Mouse (Mus musculus) kidney, postnatal 0 days (tissue): ENCODE data around the gene Arntl. TPM values are rescaled to one million over a fixed set of nuclear protein-coding genes. Genes with fewer than 3 reads are reported as not detected.

Source experiments
- ATAC-seq: fragments of 200-750 bp; cut with Nextera tagmentation; replicated peaks from 2 replicates; pipeline ENCODE4 v1.8.0; 2017; ENCODE audit warnings: low read depth, moderate number of reproducible peaks, moderate TSS enrichment, moderate library complexity; ENCODE audit not compliant: low FRiP score
- DNase-seq: peaks from one replicate; pipeline ENCODE4 v3.0.0-alpha.2; 2016; ENCODE audit warnings: low spot score
- H3K27ac ChIP-seq: fragments of 300-500 bp; sonication (generic); 2 replicates; pipeline ENCODE4 v1.5.1; 2014; ENCODE audit warnings: mild to moderate bottlenecking
- H3K27me3 ChIP-seq: fragments of 300-500 bp; sonication (generic); 2 replicates; pipeline ENCODE4 v1.6.1; 2014; ENCODE audit warnings: low read length, mixed read lengths; ENCODE audit not compliant: insufficient read depth
- H3K36me3 ChIP-seq: fragments of 300-500 bp; sonication (generic); 2 replicates; pipeline ENCODE4 v1.6.1; 2014; ENCODE audit warnings: low read length, mixed read lengths; ENCODE audit not compliant: insufficient read depth
- H3K4me1 ChIP-seq: fragments of 300-500 bp; sonication (generic); replicated peaks from 2 replicates; pipeline ENCODE4 v1.6.1; 2014; ENCODE audit warnings: antibody characterized with exemption, low read length, mixed read lengths; ENCODE audit not compliant: insufficient read depth
- H3K4me2 ChIP-seq: fragments of 300-500 bp; sonication (generic); 2 replicates; pipeline ENCODE4 v1.6.1; 2014; ENCODE audit warnings: mild to moderate bottlenecking, low read length, moderate library complexity, mixed read lengths
- H3K4me3 ChIP-seq: fragments of 300-500 bp; sonication (generic); replicated peaks from 2 replicates; pipeline ENCODE4 v1.5.1; 2014; ENCODE audit warnings: low read depth, low read length
- H3K9ac ChIP-seq: fragments of 300-500 bp; sonication (generic); 2 replicates; pipeline ENCODE4 v1.6.1; 2014; ENCODE audit warnings: low read depth, low read length
- H3K9me3 ChIP-seq: fragments of 300-500 bp; sonication (generic); replicated peaks from 2 replicates; pipeline ENCODE4 v1.6.1; 2016; ENCODE audit warnings: low read length, inconsistent platforms, mixed read lengths
- CTCF ChIP-seq: IDR thresholded peaks from 2 replicates; pipeline ENCODE4 v1.5.1; 2016; ENCODE audit warnings: antibody characterized with exemption, low read depth, mild to moderate bottlenecking, moderate library complexity
- WGBS: fragments of 180-500 bp; shearing (Covaris S2); extraction: QIAGEN DNeasy Blood & Tissue Kit; methylation state at CpG from one replicate; pipeline ENCODE4 v1.1.7; 2014; 5-methylcytosine and 5-hydroxymethylcytosine counted together
- polyA plus RNA-seq: library from polyadenylated mRNA; unstranded; fragments of >200 nt; fragmentation: Nextera tagmentation; extraction: Ambion mirVana; gene quantifications from 2 replicates; pipeline ENCODE4 v1.2.1, GENCODE M21; 2015

Arntl gene
- 12.6 and 13.2 TPM in 2 replicates for polyA plus RNA-seq

DNA sequence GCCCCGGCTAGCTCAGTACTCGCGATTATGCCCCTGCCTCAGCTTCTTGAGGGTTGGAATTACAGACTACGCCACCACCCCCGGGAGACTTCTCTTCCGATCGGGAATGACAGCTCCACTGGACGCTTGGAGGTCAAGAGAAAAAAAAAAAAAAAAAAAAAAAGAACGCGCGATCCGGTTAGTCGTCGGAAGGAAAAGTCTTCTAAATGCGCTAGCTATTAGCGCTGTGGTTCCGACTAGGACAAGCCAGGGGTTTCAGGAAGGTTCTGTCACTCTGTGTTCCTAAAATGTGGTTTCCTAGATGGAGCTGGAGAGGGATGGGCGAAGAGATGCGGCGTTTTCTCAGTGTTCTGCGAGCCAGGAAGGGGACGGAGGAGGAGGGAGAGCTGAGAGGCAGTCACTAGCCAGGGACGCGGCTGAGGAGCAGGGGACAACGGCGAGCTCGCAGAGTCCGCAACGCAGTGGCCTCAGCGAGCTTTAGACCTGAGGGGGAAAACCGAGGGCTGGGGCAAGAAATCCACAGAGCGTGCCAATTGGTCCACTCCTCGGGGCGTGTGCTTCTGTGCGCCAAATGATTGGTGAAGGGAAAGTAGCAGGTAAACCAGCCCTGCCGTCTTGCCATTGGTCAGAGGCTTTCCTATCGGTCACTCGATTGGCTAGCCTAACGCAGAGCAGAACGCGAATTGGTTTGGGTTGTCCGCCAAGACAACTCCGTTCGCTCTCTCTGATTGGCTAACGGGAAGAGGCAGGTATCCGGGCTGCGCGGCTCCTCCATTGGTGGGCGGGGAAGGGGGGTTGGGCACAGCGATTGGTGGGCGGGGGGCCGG, at the start of gene Arntl:
Gene Arntl, plus strand, starts transcription at position 822 of the 827 bp plus-strand sequence.
- peak; percentile 98 for ATAC-seq
- no peak for TF ChIP-seq CTCF
- H3K27me3 ChIP-seq = peaks cover 12% of the 10 kb centered on the region

DNA sequence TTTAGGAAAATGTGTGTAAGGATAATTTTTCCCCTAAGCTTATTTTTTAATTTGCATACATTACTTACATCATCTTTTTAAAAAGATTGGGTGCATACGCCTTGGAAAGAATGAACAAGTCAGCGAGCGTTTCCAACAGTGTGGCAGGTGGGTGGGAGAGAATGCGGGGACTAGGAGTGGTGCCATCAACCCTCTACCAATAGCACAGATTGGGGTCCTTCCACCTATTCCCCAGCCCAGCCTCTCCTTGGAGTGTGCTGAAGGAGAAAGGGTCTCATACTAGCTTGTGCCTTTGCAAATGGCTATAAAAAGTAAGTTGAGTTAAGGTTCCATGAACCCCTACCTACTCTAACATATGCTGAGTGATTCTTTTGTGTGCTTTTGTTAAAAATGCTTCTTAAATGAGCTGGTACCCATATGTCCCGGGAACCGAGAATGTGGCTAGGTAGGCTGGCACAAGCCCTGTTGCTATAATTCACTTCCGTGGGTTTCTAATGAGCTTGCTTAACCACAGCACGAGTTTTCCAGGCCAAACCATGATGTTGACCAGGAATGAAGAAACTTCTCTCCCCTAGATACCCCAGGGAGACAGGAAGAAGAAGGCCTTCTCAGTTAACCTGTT, 46.1 kb upstream of the Arntl start:
- H3K4me1 ChIP-seq = no peaks in the 10 kb centered on the region
- H3K27ac ChIP-seq = no peak overlapping the region
- WGBS = 89% methylated on average over 8 of the region's 8 CpGs
- no peaks in the 10 kb centered on the region for H3K9me3 ChIP-seq
- no peak overlapping the region for H3K4me3 ChIP-seq
- DNase-seq (no peak), ATAC-seq (no peak)
- no peaks in the 10 kb centered on the region for H3K27me3 ChIP-seq
- H3K9ac ChIP-seq = no peak overlapping the region
- no peaks in the 10 kb centered on the region for H3K36me3 ChIP-seq
- TF ChIP-seq CTCF = no peak
- no peak overlapping the region for H3K4me2 ChIP-seq

More for the DNA sequence above, at the start of gene Arntl:
- Histone ChIP-seq H3K36me3 (no peaks in the 10 kb centered on the region), H3K27ac (peak within 1 kb of the TSS; percentile 86), H3K9me3 (no peaks in the 10 kb centered on the region), H3K9ac (peak within 1 kb of the TSS; percentile 70), H3K4me3 (peak within 1 kb of the TSS; percentile 92), H3K4me1 (no peaks in the 10 kb centered on the region), H3K4me2 (peak within 1 kb of the TSS; percentile 91)
- DNase-seq = peak; percentile 99
- under 1% methylated on average over 52 of the region's 52 CpGs for WGBS

DNA sequence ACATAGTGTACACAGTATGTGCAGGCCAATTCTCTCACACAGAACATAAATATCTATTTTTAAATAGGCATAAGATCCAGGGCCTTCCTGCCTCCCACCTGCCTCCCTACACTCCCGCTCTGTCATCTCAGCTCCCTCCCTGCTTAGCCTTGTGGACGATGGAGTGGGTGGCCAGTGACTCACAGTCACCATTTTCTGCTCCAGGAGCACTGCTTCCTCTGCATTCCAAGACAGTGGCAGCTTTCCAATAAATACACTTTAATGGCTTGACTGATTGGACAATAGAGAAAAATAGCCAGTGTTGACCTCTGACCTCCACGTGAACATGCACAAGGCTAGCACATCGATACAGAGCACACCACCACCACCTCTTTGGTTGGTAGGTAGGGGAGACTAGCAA, 42.5 kb upstream of the Arntl start:
- DNase-seq (peak; percentile 44), ATAC-seq (no peak)
- Histone ChIP-seq H3K9ac (no peak overlapping the region), H3K4me2 (no peak overlapping the region), H3K36me3 (no peaks in the 10 kb centered on the region), H3K4me3 (no peak overlapping the region), H3K27me3 (no peaks in the 10 kb centered on the region), H3K27ac (no peak overlapping the region), H3K4me1 (no peaks in the 10 kb centered on the region), H3K9me3 (no peaks in the 10 kb centered on the region)
- no peak for TF ChIP-seq CTCF
- 38% methylated on average over 4 of the region's 4 CpGs for WGBS

DNA sequence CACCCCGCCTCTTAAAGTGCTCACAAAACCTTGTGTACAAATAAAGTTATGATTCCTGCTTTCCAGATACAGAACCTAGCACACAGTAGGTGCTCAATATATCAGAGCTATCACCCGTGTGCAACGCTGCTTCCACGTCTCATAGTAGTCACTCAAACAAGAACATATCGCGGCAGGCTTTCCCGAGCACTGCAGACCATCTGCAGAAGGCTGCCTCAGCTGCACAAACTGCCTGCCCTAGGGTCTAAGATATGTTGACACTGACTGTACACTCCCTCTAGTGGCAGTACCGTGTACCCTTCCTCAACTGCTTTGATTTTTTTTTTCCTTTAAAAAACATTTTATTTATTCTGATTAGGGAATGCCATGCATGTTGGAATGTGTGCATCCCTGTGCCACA, 40.2 kb upstream of the Arntl start:
- Histone ChIP-seq H3K27me3 (no peaks in the 10 kb centered on the region), H3K9me3 (no peaks in the 10 kb centered on the region), H3K4me1 (no peaks in the 10 kb centered on the region), H3K9ac (no peak overlapping the region), H3K36me3 (no peaks in the 10 kb centered on the region), H3K4me2 (no peak overlapping the region), H3K27ac (no peak overlapping the region), H3K4me3 (no peak overlapping the region)
- peak; percentile 87 for DNase-seq
- no peak for ATAC-seq
- WGBS = 41% methylated on average over 8 of the region's 8 CpGs
- TF ChIP-seq CTCF = peak; percentile 81

DNA sequence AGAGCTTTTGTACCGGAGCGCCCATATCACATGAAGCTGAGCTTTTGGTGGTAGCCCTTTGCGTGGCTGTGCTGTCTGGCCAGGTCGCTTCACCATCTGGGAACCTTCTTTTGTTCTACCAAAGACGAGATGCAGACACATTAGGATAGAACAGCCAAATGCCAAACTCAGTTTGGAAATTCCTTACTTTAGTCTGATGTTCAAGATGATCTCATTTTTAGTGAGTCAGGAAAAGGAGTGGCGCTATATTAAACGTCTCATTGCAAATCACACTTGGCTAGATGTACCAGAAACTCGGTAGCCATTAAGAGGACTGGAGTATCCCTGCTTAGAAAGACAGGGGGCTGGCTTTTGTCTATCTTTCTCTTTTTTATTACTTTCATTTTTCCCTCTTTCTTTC, 38.7 kb upstream of the Arntl start:
- Histone ChIP-seq H3K9me3 (no peaks in the 10 kb centered on the region), H3K36me3 (no peaks in the 10 kb centered on the region), H3K9ac (no peak overlapping the region), H3K4me1 (no peaks in the 10 kb centered on the region), H3K4me2 (no peak overlapping the region), H3K27ac (no peak overlapping the region), H3K4me3 (no peak overlapping the region), H3K27me3 (no peaks in the 10 kb centered on the region)
- 79% methylated on average over 8 of the region's 8 CpGs for WGBS
- TF ChIP-seq CTCF = no peak
- ATAC-seq (no peak), DNase-seq (no peak)

DNA sequence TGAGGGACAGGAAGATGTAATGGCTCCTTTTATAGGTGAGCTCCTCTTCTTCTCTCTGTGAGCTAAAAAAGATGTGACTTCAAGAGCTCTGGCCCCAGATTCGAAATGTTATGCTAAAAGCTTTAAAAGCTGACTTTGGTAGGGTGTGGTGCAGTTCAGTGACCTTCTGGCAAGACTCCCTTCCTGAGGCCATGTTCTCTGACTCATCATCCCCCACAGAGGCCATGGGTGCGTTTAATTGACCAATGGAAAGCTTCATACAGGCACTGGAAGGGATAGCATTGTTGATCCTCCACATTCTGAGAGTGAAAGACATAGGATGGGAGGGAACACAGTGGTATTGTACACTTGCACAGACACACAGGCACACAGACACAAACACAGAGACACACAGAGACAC, 34.8 kb upstream of the Arntl start:
- DNase-seq (no peak), ATAC-seq (no peak)
- 42% methylated on average over 2 of the region's 2 CpGs for WGBS
- TF ChIP-seq CTCF = no peak
- Histone ChIP-seq H3K27me3 (no peaks in the 10 kb centered on the region), H3K9ac (no peak overlapping the region), H3K4me3 (no peak overlapping the region), H3K4me2 (no peak overlapping the region), H3K27ac (no peak overlapping the region), H3K36me3 (no peaks in the 10 kb centered on the region), H3K4me1 (no peaks in the 10 kb centered on the region), H3K9me3 (no peaks in the 10 kb centered on the region)
